ENCODE assay signal across 28 mouse cellular contexts in genomic region chr16:16571356-16571755, GRCm38 (mm10). TPM values are rescaled to one million over a fixed set of nuclear protein-coding genes. Genes with fewer than 3 reads are reported as not detected.
DNase-seq lines count a peak whose midpoint lies in the region; ATAC-seq and TF ChIP-seq lines count a peak whose summit lies in the region.
"Had no signal": no experiment of that assay in that cellular context is flagged by ENCODE, and none has a peak within 500 bp of the region (broad histone marks: within the 10 kb centered on the region; RNA-seq: fewer than 3 reads in every experiment).

No protein-coding gene starts in this region.

- no peak overlapping the region for H3K4me2 ChIP-seq in liver, embryonic 16.5 days (ENCODE audit: low read depth, low read length)
- H3K4me2 ChIP-seq in midbrain, embryonic 11.5 days, result no peak overlapping the region
- H3K4me2 ChIP-seq: intestine, embryonic 15.5 days; limb, embryonic 12.5 days; neural tube, embryonic 13.5 days had no signal

- no peak for TF ChIP-seq POLR2A in bone marrow macrophage, adult 2 months (IDR thresholded peaks at IDR 0.05; ENCODE audit: borderline replicate concordance, low read depth, low read length)
- no peak for TF ChIP-seq POLR2A in cerebellum, adult 2 months (IDR thresholded peaks at IDR 0.05; ENCODE audit: borderline replicate concordance, insufficient read depth, low read length)

- peak overlapping the region; percentile 21; the same call in 1 of the 2 replicates for H3K4me3 ChIP-seq in liver, embryonic 16.5 days (ENCODE audit: low read depth, low read length)
- H3K4me3 ChIP-seq in bone marrow macrophage, adult 2 months (ENCODE audit: insufficient read depth, low read length), result peak overlapping the region; percentile 64
- H3K4me3 ChIP-seq in cerebellum, adult 2 months (replicated peaks; ENCODE audit: insufficient read depth, low read depth, low read length), result no peak overlapping the region
- H3K4me3 ChIP-seq in midbrain, embryonic 11.5 days (ENCODE audit: low read depth, low read length), result no peak overlapping the region
- H3K4me3 ChIP-seq: heart, embryonic 10.5 days; hindbrain, embryonic 10.5 days; intestine, embryonic 15.5 days; limb, embryonic 12.5 days; megakaryocyte, embryonic 14.5 days; myocyte; neural tube, embryonic 13.5 days had no signal

- ATAC-seq in liver, embryonic 16.5 days (ENCODE audit: low read depth), result peak; percentile 64
- ATAC-seq in hematopoietic stem cell, adult 5-6 weeks (replicated peaks in 1 of 2; ENCODE audit: insufficient read depth in 1 of 2, low FRiP score in 2 of 2, low TSS enrichment in 1 of 2, low read depth in 1 of 2, poor library complexity in 2 of 2, severe bottlenecking in 2 of 2), result peak; percentile 34 to 76; a peak in 3 of 4 replicates
- ATAC-seq in monocyte, adult 5-6 weeks (replicated peaks; ENCODE audit: insufficient number of reproducible peaks, low FRiP score, low TSS enrichment, poor library complexity, severe bottlenecking), result peak; percentile 92
- ATAC-seq in midbrain, embryonic 11.5 days (ENCODE audit: low FRiP score), result no peak
- ATAC-seq: forebrain, postnatal 0 days; hindbrain, embryonic 16.5 days; intestine, embryonic 15.5 days; Patski had no signal

- H3K9me3 ChIP-seq in liver, embryonic 16.5 days (replicated peaks; ENCODE audit: control insufficient read depth, low read length), result no peaks in the 10 kb centered on the region
- H3K9me3 ChIP-seq in midbrain, embryonic 11.5 days (ENCODE audit: control insufficient read depth, low read length), result no peaks in the 10 kb centered on the region
- H3K9me3 ChIP-seq: G1E; heart, embryonic 10.5 days; hindbrain, embryonic 10.5 days; intestine, embryonic 15.5 days; limb, embryonic 12.5 days; megakaryocyte, embryonic 14.5 days; neural tube, embryonic 13.5 days had no signal

- H3K9ac ChIP-seq in liver, embryonic 16.5 days (ENCODE audit: low read depth, low read length), result no peak overlapping the region
- H3K9ac ChIP-seq in midbrain, embryonic 11.5 days (ENCODE audit: low read length), result no peak overlapping the region
- H3K9ac ChIP-seq: forebrain, postnatal 0 days; intestine, embryonic 15.5 days; limb, embryonic 12.5 days; neural tube, embryonic 13.5 days had no signal

- 34% methylated on average over 3 of the region's 3 CpGs for WGBS in liver, embryonic 16.5 days (ENCODE audit: insufficient replicate concordance)
- 87% methylated on average over 3 of the region's 3 CpGs for WGBS in cerebellum, adult 2 months
- 83% methylated on average over 3 of the region's 3 CpGs for WGBS in midbrain, embryonic 11.5 days

- H3K36me3 ChIP-seq in liver, embryonic 16.5 days (ENCODE audit: control insufficient read depth, insufficient read depth), result no peaks in the 10 kb centered on the region
- H3K36me3 ChIP-seq in midbrain, embryonic 11.5 days (ENCODE audit: control insufficient read depth, insufficient read depth, low read length), result no peaks in the 10 kb centered on the region
- H3K36me3 ChIP-seq: G1E; heart, embryonic 10.5 days; hindbrain, embryonic 10.5 days; intestine, embryonic 15.5 days; limb, embryonic 12.5 days; neural tube, embryonic 13.5 days had no signal

- no peaks in the 10 kb centered on the region for H3K4me1 ChIP-seq in liver, embryonic 16.5 days (ENCODE audit: control insufficient read depth, low read depth, low read length)
- peaks cover 33% of the 10 kb centered on the region for H3K4me1 ChIP-seq in bone marrow macrophage, adult 2 months (ENCODE audit: control insufficient read depth, insufficient read depth, low read length)
- H3K4me1 ChIP-seq in cerebellum, adult 2 months (ENCODE audit: control insufficient read depth, insufficient read depth, low read length), result no peaks in the 10 kb centered on the region
- H3K4me1 ChIP-seq in midbrain, embryonic 11.5 days (ENCODE audit: control insufficient read depth, insufficient read depth, low read length), result no peaks in the 10 kb centered on the region
- H3K4me1 ChIP-seq: heart, embryonic 10.5 days; hindbrain, embryonic 10.5 days; intestine, embryonic 15.5 days; neural tube, embryonic 13.5 days had no signal

- no peak for DNase-seq in liver
- DNase-seq in heart, postnatal 36 days, result no peak
- no peak for DNase-seq in cerebellum, adult 2 months
- DNase-seq in midbrain, embryonic 11.5 days (ENCODE audit: low spot score, missing footprints), result no peak
- DNase-seq: adrenal gland, postnatal 36 days; cerebellum, adult 11-12 months; cerebellum, postnatal 36 days; forebrain, postnatal 0 days; gastrocnemius, postnatal 36 days; kidney, adult 8-10 months; kidney, postnatal 14 days; midbrain, embryonic 14.5 days; thymus, postnatal 14 days had no signal

- H3K27ac ChIP-seq in liver, embryonic 16.5 days (ENCODE audit: low read length), result no peak overlapping the region
- H3K27ac ChIP-seq in bone marrow macrophage, adult 2 months (ENCODE audit: insufficient read depth, low read depth, low read length), result peak overlapping the region; percentile 99
- H3K27ac ChIP-seq in cerebellum, adult 2 months (ENCODE audit: insufficient read depth, low read length), result no peak overlapping the region
- no peak overlapping the region for H3K27ac ChIP-seq in midbrain, embryonic 11.5 days (ENCODE audit: low read depth, low read length)
- H3K27ac ChIP-seq: heart, embryonic 10.5 days; hindbrain, embryonic 10.5 days; intestine, embryonic 15.5 days; limb, embryonic 12.5 days; neural tube, embryonic 13.5 days had no signal

- H3K27me3 ChIP-seq in liver, embryonic 16.5 days (ENCODE audit: control insufficient read depth, insufficient read depth, low read depth, low read length), result no peaks in the 10 kb centered on the region
- no peaks in the 10 kb centered on the region for H3K27me3 ChIP-seq in cerebellum, adult 2 months (ENCODE audit: control insufficient read depth, insufficient read depth, low read length)
- H3K27me3 ChIP-seq in midbrain, embryonic 11.5 days (ENCODE audit: control insufficient read depth, insufficient read depth, low read length), result no peaks in the 10 kb centered on the region
- H3K27me3 ChIP-seq: CH12.LX; intestine, embryonic 15.5 days; limb, embryonic 12.5 days; megakaryocyte, embryonic 14.5 days; neural tube, embryonic 13.5 days; Patski had no signal

- intact Hi-C loops in heart, postnatal 36 days (cut with DNase I), result no loop called here

- no peak for TF ChIP-seq CTCF in bone marrow macrophage, adult 2 months (IDR thresholded peaks at IDR 0.05; ENCODE audit: low read depth, low read length)
- TF ChIP-seq CTCF in cerebellum, adult 2 months (IDR thresholded peaks at IDR 0.05; ENCODE audit: borderline replicate concordance, insufficient read depth, low read depth, low read length), result no peak

RNA-seq across cellular contexts. Expression of gene Fgd4, which starts 29.0 kb away (rescaled TPM):
- 2.7 TPM in 2 replicates for polyA plus RNA-seq in liver, embryonic 16.5 days (2015; fragmentation: Nextera tagmentation; extraction: Ambion mirVana)
- 90.8 and 97.9 TPM in 2 replicates for polyA plus RNA-seq in bone marrow macrophage, adult 2 months (2012; ENCODE audit: insufficient read depth, insufficient read length, missing spikeins)
- total RNA-seq in hematopoietic stem cell, adult 5-6 weeks (2017), result 39.8 and 42.9 TPM in 2 replicates
- 109 to 116 TPM (median 115 TPM) in 3 replicates for total RNA-seq in monocyte, adult 5-6 weeks (2017)
- total RNA-seq in heart, postnatal 36 days (2021), result 10 to 100 TPM; 42.6 to 52.5 TPM
- polyA plus RNA-seq in cerebellum, adult 2 months (2012; rRNA removed), result 12.5 and 14.8 TPM in 2 replicates
- polyA plus RNA-seq in midbrain, embryonic 11.5 days (2014; fragmentation: Nextera tagmentation; extraction: Ambion mirVana), result 15.9 and 20.9 TPM in 2 replicates

Comparison
In these comparisons a context has a peak if more than half of its experiments do, and no peak if none do; other contexts are left out.
1. H3K4me3 ChIP-seq: peak in liver, embryonic 16.5 days (single experiment) and bone marrow macrophage, adult 2 months (single experiment); none in cerebellum, adult 2 months (single experiment) and midbrain, embryonic 11.5 days (single experiment).